Mouse (Mus musculus): ENCODE results near the gene 6030452D12Rik. TPM values are rescaled to one million over a fixed set of nuclear protein-coding genes. Genes with fewer than 3 reads are reported as not detected.

6030452D12Rik gene
- polyA plus RNA-seq, 1 experiment: not detected

- 81% methylated on average over 11 of the region's 11 CpGs for WGBS
- TF ChIP-seq POLR2A (IDR thresholded peaks at IDR 0.05; ENCODE audit: borderline replicate concordance, control insufficient read depth, low read depth, low read length): no peak
- TF ChIP-seq CTCF (IDR thresholded peaks at IDR 0.05; ENCODE audit: control insufficient read depth, insufficient read depth, low read length): no peak
- Histone ChIP-seq H3K4me1 (ENCODE audit: control insufficient read depth, insufficient read depth, low read length) (no peaks in the 10 kb centered on the region), H3K27ac (ENCODE audit: control insufficient read depth, insufficient read depth, low read depth, low read length, poor library complexity) (no peak overlapping the region), H3K4me3 (replicated peaks; ENCODE audit: control insufficient read depth, low read depth, low read length) (no peak overlapping the region)
Observed at GRCm38 (mm10) chr8:106541002-106541401, 40.7 kb downstream of the 6030452D12Rik start.

- Histone ChIP-seq H3K27ac (ENCODE audit: control insufficient read depth, insufficient read depth, low read depth, low read length, poor library complexity) (no peak overlapping the region), H3K4me3 (replicated peaks; ENCODE audit: control insufficient read depth, low read depth, low read length) (no peak overlapping the region), H3K4me1 (ENCODE audit: control insufficient read depth, insufficient read depth, low read length) (no peaks in the 10 kb centered on the region)
- WGBS: 82% methylated on average over 8 of the region's 8 CpGs
- TF ChIP-seq CTCF (IDR thresholded peaks at IDR 0.05; ENCODE audit: control insufficient read depth, insufficient read depth, low read length) (no peak), POLR2A (IDR thresholded peaks at IDR 0.05; ENCODE audit: borderline replicate concordance, control insufficient read depth, low read depth, low read length) (no peak)
Observed at GRCm38 (mm10) chr8:106543043-106543442, 42.7 kb downstream of the 6030452D12Rik start.

DNA sequence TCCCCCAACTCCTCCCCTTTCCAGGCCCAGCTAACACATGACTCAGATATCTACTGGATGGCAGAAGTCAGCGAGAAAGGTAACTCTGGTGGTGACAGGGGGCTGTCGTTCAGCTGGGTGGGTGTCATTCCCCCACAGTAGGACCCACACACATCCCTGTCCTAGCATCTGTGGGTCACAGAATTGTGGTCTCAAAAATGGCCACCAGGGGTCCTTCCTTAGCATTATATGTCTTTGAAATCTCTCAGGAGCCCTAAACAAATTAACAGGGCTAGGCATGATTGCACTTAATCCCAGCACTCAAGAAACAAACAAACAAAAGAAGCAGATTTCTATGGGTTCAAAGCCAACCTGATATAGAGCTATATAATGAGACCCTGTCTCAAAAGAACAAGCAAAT is 44.8 kb downstream of the 6030452D12Rik start:
- 43% methylated on average over 2 of the region's 2 CpGs for WGBS
- Histone ChIP-seq H3K27ac (ENCODE audit: control insufficient read depth, insufficient read depth, low read depth, low read length, poor library complexity) (no peak overlapping the region), H3K4me1 (ENCODE audit: control insufficient read depth, insufficient read depth, low read length) (no peaks in the 10 kb centered on the region), H3K4me3 (replicated peaks; ENCODE audit: control insufficient read depth, low read depth, low read length) (no peak overlapping the region)
- no peak for TF ChIP-seq CTCF (IDR thresholded peaks at IDR 0.05; ENCODE audit: control insufficient read depth, insufficient read depth, low read length)
- TF ChIP-seq POLR2A (IDR thresholded peaks at IDR 0.05; ENCODE audit: borderline replicate concordance, control insufficient read depth, low read depth, low read length): no peak

- no peaks in the 10 kb centered on the region for H3K4me1 ChIP-seq (ENCODE audit: control insufficient read depth, insufficient read depth, low read length)
- TF ChIP-seq CTCF (IDR thresholded peaks at IDR 0.05; ENCODE audit: control insufficient read depth, insufficient read depth, low read length): no peak
- no peak for TF ChIP-seq POLR2A (IDR thresholded peaks at IDR 0.05; ENCODE audit: borderline replicate concordance, control insufficient read depth, low read depth, low read length)
- H3K4me3 ChIP-seq (replicated peaks; ENCODE audit: control insufficient read depth, low read depth, low read length): no peak overlapping the region
- 21% methylated on average over 7 of the region's 7 CpGs for WGBS
- no peak overlapping the region for H3K27ac ChIP-seq (ENCODE audit: control insufficient read depth, insufficient read depth, low read depth, low read length, poor library complexity)
Observed at GRCm38 (mm10) chr8:106546746-106547145, 46.4 kb downstream of the 6030452D12Rik start.

GRCm38 (mm10) chr8:106548366-106548936 is 48.1 kb downstream of the 6030452D12Rik start:
- WGBS: 17% methylated on average over 10 of the region's 10 CpGs
- no peak overlapping the region for H3K4me3 ChIP-seq (replicated peaks; ENCODE audit: control insufficient read depth, low read depth, low read length)
- TF ChIP-seq CTCF (IDR thresholded peaks at IDR 0.05; ENCODE audit: control insufficient read depth, insufficient read depth, low read length) (no peak), POLR2A (IDR thresholded peaks at IDR 0.05; ENCODE audit: borderline replicate concordance, control insufficient read depth, low read depth, low read length) (no peak)
- H3K4me1 ChIP-seq (ENCODE audit: control insufficient read depth, insufficient read depth, low read length): no peaks in the 10 kb centered on the region
- H3K27ac ChIP-seq (ENCODE audit: control insufficient read depth, insufficient read depth, low read depth, low read length, poor library complexity): no peak overlapping the region

GRCm38 (mm10) chr8:106550906-106551305 is 50.6 kb downstream of the 6030452D12Rik start:
- H3K27ac ChIP-seq (ENCODE audit: control insufficient read depth, insufficient read depth, low read depth, low read length, poor library complexity): no peak overlapping the region
- 94% methylated on average over 1 of the region's 1 CpGs for WGBS
- TF ChIP-seq POLR2A (IDR thresholded peaks at IDR 0.05; ENCODE audit: borderline replicate concordance, control insufficient read depth, low read depth, low read length) (no peak), CTCF (IDR thresholded peaks at IDR 0.05; ENCODE audit: control insufficient read depth, insufficient read depth, low read length) (no peak)
- H3K4me3 ChIP-seq (replicated peaks; ENCODE audit: control insufficient read depth, low read depth, low read length): no peak overlapping the region
- H3K4me1 ChIP-seq (ENCODE audit: control insufficient read depth, insufficient read depth, low read length): no peaks in the 10 kb centered on the region

DNA sequence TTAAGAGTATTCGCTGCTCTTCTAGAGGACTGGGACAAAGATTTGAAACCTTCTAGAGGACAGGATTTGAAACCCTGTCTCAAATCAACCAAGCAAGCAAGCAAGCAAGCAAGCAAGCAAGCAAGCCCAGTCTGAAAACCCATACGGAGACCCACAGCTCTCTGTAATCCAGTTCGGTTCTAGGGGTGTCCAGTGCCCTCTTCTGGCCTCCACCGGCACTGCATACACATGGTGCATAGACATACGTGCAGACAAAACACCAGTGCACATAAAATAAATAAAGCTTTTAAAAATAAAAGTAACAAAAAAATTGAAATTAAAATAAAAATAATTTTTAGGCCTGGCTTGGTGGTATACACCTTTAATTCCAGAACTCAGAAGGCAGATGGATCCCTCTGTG is 53.7 kb downstream of the 6030452D12Rik start:
- TF ChIP-seq CTCF (IDR thresholded peaks at IDR 0.05; ENCODE audit: control insufficient read depth, insufficient read depth, low read length): peak; percentile 15; the same call in 1 of the 2 replicates
- no peak for TF ChIP-seq POLR2A (IDR thresholded peaks at IDR 0.05; ENCODE audit: borderline replicate concordance, control insufficient read depth, low read depth, low read length)
- H3K4me3 ChIP-seq (replicated peaks; ENCODE audit: control insufficient read depth, low read depth, low read length): no peak overlapping the region
- H3K27ac ChIP-seq (ENCODE audit: control insufficient read depth, insufficient read depth, low read depth, low read length, poor library complexity): no peak overlapping the region
- H3K4me1 ChIP-seq (ENCODE audit: control insufficient read depth, insufficient read depth, low read length): no peaks in the 10 kb centered on the region; the same call in 1 of the 2 replicates
- 92% methylated on average over 5 of the region's 5 CpGs for whole genome bisulfite sequencing

- 2% methylated on average over 7 of the region's 7 CpGs for WGBS
Observed at GRCm38 (mm10) chr8:106556068-106556645, 55.8 kb downstream of the 6030452D12Rik start.

More at GRCm38 (mm10) chr8:106556068-106556645, 55.8 kb downstream of the 6030452D12Rik start:
- TF ChIP-seq POLR2A (IDR thresholded peaks at IDR 0.05; ENCODE audit: borderline replicate concordance, control insufficient read depth, low read depth, low read length): no peak
- H3K27ac ChIP-seq (ENCODE audit: control insufficient read depth, insufficient read depth, low read depth, low read length, poor library complexity): no peak overlapping the region
- H3K4me3 ChIP-seq (replicated peaks; ENCODE audit: control insufficient read depth, low read depth, low read length): no peak overlapping the region
- peaks cover 2% of the 10 kb centered on the region; the same call in 1 of the 2 replicates for H3K4me1 ChIP-seq (ENCODE audit: control insufficient read depth, insufficient read depth, low read length)

Other genes with a start within 250 kb of the 6030452D12Rik start
- 0.87 TPM in 1 of 2 replicates, not detected in the other for gene Smpd3, start 162.5 kb upstream of the 6030452D12Rik start, polyA plus RNA-seq (2011; ENCODE audit: insufficient read depth, insufficient read length, low replicate concordance, missing spikeins)
- gene Zfp90, start 85.2 kb upstream of the 6030452D12Rik start, polyA plus RNA-seq (2011; ENCODE audit: insufficient read depth, insufficient read length, low replicate concordance, missing spikeins): 3.3 and 10.6 TPM in 2 replicates
- gene Cdh3, start 10.4 kb downstream of the 6030452D12Rik start, polyA plus RNA-seq (2011; ENCODE audit: insufficient read depth, insufficient read length, low replicate concordance, missing spikeins): not detected in 2 replicates
- 52.1 and 98.4 TPM in 2 replicates for gene Gm10073, start 72.9 kb downstream of the 6030452D12Rik start, polyA plus RNA-seq (2011; ENCODE audit: insufficient read depth, insufficient read length, low replicate concordance, missing spikeins)
- 0.22 and 6.8 TPM in 2 replicates for gene Cdh1, start 102.8 kb downstream of the 6030452D12Rik start, polyA plus RNA-seq (2011; ENCODE audit: insufficient read depth, insufficient read length, low replicate concordance, missing spikeins)
- 1.7 and 3.2 TPM in 2 replicates for gene Tango6, start 182.5 kb downstream of the 6030452D12Rik start, polyA plus RNA-seq (2011; ENCODE audit: insufficient read depth, insufficient read length, low replicate concordance, missing spikeins)